Mouse (Mus musculus): ENCODE results near the gene Ccdc97.

- TF ChIP-seq CTCF (IDR thresholded peaks at IDR 0.05; ENCODE audit: control insufficient read depth, insufficient read depth, insufficient read length) (no peak), MYOG (IDR thresholded peaks at IDR 0.05; ENCODE audit: control insufficient read depth, extremely low read depth, insufficient read length) (no peak), USF1 (IDR thresholded peaks at IDR 0.05; ENCODE audit: low read depth) (no peak), MYOD1 (IDR thresholded peaks at IDR 0.05; ENCODE audit: control insufficient read depth, insufficient read length, low read depth) (no peak), FOSL1 (IDR thresholded peaks at IDR 0.05; ENCODE audit: insufficient read depth, low read length, poor library complexity, severe bottlenecking) (no peak), MAX (IDR thresholded peaks at IDR 0.05) (no peak)
These were observed 41.9 kb downstream of the Ccdc97 start for GRCm38 (mm10) chr7:25677013-25677412.

Measured in C2C12 (cell line).